Mouse (Mus musculus) kidney, adult 2 months (tissue): Measurements from ENCODE around the gene U2af1l4.

ENCODE experiments used
- CTCF ChIP-seq: fragments of 200-500 bp; conservative IDR thresholded peaks from 2 replicates; pipeline ENCODE4 v1.5.1; 2011; ENCODE audit warnings: low read depth, mild to moderate bottlenecking, control low read depth, low read length, moderate library complexity, mixed read lengths; ENCODE audit not compliant: insufficient read depth, insufficient read length
- POLR2A ChIP-seq: fragments of 200-500 bp; IDR thresholded peaks from one replicate; pipeline ENCODE4 v1.6.1; 2011; ENCODE audit warnings: low read depth, low read length, control low read depth

GRCm38 (mm10) chr7:30572389-30572788 is 9.3 kb downstream of the U2af1l4 start:
- TF ChIP-seq CTCF (no peak), POLR2A (no peak)
